Mouse (Mus musculus): Measurements from ENCODE around the gene Selenoo. TPM values are rescaled to one million over a fixed set of nuclear protein-coding genes. Genes with fewer than 3 reads are reported as not detected.
A peak's percentile ranks its signal among the peaks of the same experiment; 100 is the strongest.

The Selenoo gene
- polyA plus RNA-seq, 1 experiment from 2014 or later: 21.6 TPM

DNA sequence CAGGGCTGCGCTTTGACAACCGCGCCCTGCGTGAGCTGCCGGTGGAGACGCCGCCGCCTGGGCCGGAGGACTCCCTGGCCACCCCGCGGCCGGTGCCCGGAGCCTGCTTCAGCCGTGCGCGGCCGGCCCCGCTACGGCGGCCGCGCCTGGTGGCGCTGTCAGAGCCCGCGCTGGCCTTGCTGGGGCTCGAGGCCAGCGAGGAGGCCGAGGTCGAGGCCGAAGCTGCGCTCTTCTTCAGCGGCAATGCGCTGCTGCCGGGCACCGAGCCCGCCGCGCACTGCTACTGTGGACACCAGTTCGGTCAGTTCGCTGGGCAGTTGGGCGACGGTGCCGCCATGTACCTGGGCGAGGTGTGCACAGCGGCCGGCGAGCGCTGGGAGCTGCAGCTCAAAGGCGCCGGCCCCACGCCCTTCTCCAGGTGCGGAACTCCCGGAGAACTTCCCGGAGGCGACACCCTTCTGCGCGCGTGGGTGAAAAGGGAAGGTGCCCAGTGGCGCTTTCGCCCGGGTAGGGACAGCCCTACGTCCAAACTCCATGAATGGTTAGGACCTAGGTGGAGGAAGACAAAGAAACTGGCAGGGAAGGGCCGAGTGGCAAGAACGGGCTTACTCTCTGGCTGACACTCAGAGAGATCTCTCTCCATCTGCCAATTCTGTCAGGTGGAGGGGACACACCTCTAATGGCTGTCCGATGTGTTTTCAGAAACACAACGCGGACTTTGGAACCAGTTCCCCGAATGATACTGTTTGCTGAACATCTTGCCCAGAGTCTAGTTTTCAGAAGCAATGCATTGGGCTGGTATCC lies 566 bp downstream of the Selenoo start:
- H3K27me3 ChIP-seq (ENCODE audit: insufficient read depth, poor library complexity, severe bottlenecking): no peaks in the 10 kb centered on the region
- H3K36me3 ChIP-seq: peaks cover 57% of the 10 kb centered on the region
- H3K4me3 ChIP-seq: peak overlapping the region; percentile 96
- DNase-seq (ENCODE audit: low spot score): no peak
- H3K4me1 ChIP-seq (replicated peaks): peaks cover 23% of the 10 kb centered on the region
- peak overlapping the region; percentile 91 for H3K27ac ChIP-seq
- 4% methylated on average over 68 of the region's 68 CpGs for WGBS
- no peaks in the 10 kb centered on the region for H3K9me3 ChIP-seq

DNA sequence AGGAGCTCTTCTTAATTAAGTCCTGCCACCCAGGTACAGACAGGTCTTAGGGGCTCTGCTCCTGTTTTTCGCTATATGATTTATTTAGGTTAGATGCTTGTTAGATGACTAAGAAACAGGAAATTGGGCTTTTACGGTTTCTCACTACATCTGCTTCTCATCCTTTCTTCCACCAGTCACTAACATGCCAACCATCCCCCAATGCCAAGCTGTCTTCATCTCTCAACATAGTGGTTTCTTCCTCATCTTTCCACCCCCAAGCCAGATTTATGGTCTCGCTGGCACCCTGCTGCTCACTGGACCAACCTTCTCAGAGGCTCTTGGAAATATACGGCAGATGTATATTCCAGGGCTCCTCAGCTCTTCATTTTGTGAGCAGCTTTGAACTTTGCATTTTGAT lies 1.8 kb downstream of the Selenoo start:
- DNase-seq (ENCODE audit: low spot score): no peak
- peaks cover 23% of the 10 kb centered on the region for H3K4me1 ChIP-seq (replicated peaks)
- H3K9me3 ChIP-seq: no peaks in the 10 kb centered on the region
- H3K36me3 ChIP-seq: peaks cover 57% of the 10 kb centered on the region
- no peak overlapping the region for H3K27ac ChIP-seq
- 92% methylated on average over 4 of the region's 4 CpGs for WGBS
- no peak overlapping the region for H3K4me3 ChIP-seq
- H3K27me3 ChIP-seq (ENCODE audit: insufficient read depth, poor library complexity, severe bottlenecking): no peaks in the 10 kb centered on the region

DNA sequence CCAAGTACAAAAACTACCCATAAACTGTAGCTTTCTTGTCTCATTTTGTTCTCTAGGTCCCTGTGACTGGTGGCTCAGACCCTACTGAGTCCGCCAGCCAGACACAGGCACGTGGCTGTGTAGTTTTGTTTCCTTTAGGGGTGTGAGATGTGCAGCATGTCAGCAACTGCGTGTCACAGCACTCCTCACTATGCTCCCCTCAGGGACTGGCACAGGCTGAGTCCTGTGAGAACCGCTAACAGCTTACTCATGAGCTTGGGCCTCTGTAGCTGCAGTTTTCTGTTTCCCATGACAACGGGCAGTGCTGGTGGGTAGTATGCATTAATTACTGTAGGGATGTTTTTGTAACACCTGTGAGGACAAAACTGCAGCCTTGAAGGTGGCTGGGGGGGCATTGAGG lies 3.3 kb downstream of the Selenoo start:
- no peaks in the 10 kb centered on the region for H3K9me3 ChIP-seq
- peaks cover 57% of the 10 kb centered on the region for H3K36me3 ChIP-seq
- DNase-seq (ENCODE audit: low spot score): no peak
- H3K27me3 ChIP-seq (ENCODE audit: insufficient read depth, poor library complexity, severe bottlenecking): no peaks in the 10 kb centered on the region
- peaks cover 23% of the 10 kb centered on the region for H3K4me1 ChIP-seq (replicated peaks)
- H3K4me3 ChIP-seq: no peak overlapping the region
- no peak overlapping the region for H3K27ac ChIP-seq
- WGBS: 88% methylated on average over 5 of the region's 5 CpGs

DNA sequence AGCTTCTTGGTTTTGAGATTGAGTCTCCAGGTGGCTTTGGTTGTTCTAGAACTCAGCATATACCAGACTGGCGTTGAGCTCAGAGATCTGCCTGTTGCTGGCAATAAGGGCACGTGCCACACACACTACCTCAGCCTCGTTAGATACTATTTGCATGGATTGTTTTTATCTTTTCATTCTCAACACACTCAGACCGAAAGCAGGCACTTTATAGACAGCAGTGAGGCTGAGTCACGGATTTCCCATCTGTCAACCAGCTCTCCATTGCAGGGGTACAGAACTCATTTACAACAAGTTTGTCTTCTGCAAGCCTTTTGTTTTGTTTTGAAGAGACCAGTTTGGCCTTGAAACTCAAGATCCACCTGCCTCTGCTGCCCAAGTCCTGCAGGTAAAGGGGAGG lies 8.6 kb downstream of the Selenoo start:
- DNase-seq (ENCODE audit: low spot score): no peak
- Histone ChIP-seq H3K27ac (no peak overlapping the region), H3K4me3 (no peak overlapping the region), H3K27me3 (ENCODE audit: insufficient read depth, poor library complexity, severe bottlenecking) (no peaks in the 10 kb centered on the region), H3K4me1 (replicated peaks) (peaks cover 10% of the 10 kb centered on the region), H3K9me3 (no peaks in the 10 kb centered on the region), H3K36me3 (peaks cover 100% of the 10 kb centered on the region)
- 95% methylated on average over 5 of the region's 5 CpGs for WGBS

DNA sequence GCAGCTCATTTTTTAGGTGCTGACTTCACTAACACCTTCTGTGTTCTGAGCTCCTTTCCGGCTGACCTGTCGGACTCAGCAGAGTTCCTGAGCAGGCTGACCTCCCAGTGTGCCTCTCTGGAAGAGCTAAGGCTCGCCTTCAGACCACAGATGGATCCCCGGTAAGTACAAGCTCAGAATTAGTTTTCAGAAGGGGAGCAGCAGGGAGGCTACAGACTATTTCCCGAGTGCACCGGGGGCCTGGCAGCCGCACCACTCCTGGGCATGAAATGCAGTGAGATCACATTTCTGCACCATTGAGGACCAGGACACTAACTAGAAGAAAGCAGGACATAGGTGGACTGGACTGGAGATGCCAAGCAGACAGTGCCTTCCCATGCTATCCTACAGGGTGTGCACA lies 9.7 kb downstream of the Selenoo start:
- peaks cover 100% of the 10 kb centered on the region for H3K36me3 ChIP-seq
- 90% methylated on average over 7 of the region's 7 CpGs for WGBS
- no peak overlapping the region for H3K4me3 ChIP-seq
- no peaks in the 10 kb centered on the region for H3K9me3 ChIP-seq
- H3K27me3 ChIP-seq (ENCODE audit: insufficient read depth, poor library complexity, severe bottlenecking): no peaks in the 10 kb centered on the region
- H3K27ac ChIP-seq: no peak overlapping the region
- no peak for DNase-seq (ENCODE audit: low spot score)
- peaks cover 16% of the 10 kb centered on the region for H3K4me1 ChIP-seq (replicated peaks)

DNA sequence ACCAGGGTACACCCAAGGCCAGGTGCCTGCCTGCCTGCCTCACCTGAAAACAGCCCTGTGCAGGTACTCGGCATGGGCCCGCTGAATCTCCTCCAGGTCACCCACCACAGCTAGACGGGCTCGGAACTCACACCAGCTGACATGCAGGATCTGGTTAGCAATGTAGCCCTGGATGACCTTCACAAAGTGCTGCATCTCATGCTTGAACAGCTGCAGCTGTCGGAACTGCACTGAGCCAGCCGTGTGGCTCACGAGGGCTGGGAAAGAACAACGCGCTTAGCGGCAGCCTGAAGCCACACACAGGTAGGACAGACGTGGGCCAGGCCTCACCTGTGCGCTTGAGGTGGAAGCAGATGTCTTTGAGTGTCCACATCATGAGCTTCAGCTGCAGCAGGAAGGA lies 11.9 kb downstream of the Selenoo start:
- Histone ChIP-seq H3K4me1 (replicated peaks) (peaks cover 19% of the 10 kb centered on the region), H3K9me3 (no peaks in the 10 kb centered on the region), H3K27ac (no peak overlapping the region), H3K36me3 (peaks cover 100% of the 10 kb centered on the region), H3K27me3 (ENCODE audit: insufficient read depth, poor library complexity, severe bottlenecking) (no peaks in the 10 kb centered on the region), H3K4me3 (no peak overlapping the region)
- WGBS: 93% methylated on average over 12 of the region's 12 CpGs
- DNase-seq (ENCODE audit: low spot score): no peak

DNA sequence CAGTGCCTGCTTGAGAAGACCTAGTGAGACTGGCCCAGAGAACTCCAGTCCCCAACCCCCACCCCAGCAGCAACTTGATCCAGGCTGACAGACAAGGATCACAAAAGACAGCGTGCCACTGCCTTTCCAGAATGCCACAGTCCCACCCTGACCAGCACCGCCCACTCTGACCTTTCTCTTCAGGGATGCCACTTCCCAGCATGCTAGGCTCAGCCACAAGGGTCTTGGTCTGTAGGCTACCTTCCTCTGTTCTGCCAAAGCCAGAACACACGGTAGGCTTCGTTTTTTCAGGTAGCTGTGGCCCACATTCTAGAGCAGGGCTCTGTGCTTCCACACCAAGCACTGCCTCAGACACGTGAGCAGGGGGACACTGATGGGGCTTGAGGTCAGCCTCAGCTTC lies 13.8 kb downstream of the Selenoo start:
- peak overlapping the region; percentile 59 for H3K27ac ChIP-seq
- H3K36me3 ChIP-seq: peaks cover 100% of the 10 kb centered on the region
- 50% methylated on average over 5 of the region's 5 CpGs for WGBS
- H3K4me3 ChIP-seq: no peak overlapping the region
- peak; percentile 47 for DNase-seq (ENCODE audit: low spot score)
- H3K27me3 ChIP-seq (ENCODE audit: insufficient read depth, poor library complexity, severe bottlenecking): no peaks in the 10 kb centered on the region
- H3K4me1 ChIP-seq (replicated peaks): peaks cover 19% of the 10 kb centered on the region
- H3K9me3 ChIP-seq: no peaks in the 10 kb centered on the region

DNA sequence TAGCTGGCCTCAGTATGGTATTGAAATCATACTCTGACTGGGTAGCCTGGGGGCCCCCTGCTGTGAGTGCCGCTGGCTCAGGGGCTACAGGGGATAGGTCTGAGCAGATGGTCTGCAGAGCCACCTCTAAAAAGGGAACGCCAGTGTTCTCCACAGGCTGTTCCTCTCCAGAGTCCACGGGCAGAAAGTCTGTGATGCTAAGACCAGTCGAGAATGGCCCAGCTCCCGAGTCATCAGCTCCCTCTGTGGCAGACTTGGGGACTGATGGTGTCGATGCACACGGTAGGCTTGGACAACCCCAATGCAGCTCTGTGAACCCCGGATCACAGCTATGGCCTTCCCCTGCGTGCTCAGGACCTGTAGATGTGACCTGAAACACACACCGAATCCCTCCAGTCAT lies 15.0 kb downstream of the Selenoo start:
- no peak overlapping the region for H3K27ac ChIP-seq
- DNase-seq (ENCODE audit: low spot score): no peak
- H3K4me3 ChIP-seq: no peak overlapping the region
- WGBS: 91% methylated on average over 10 of the region's 10 CpGs
- peaks cover 100% of the 10 kb centered on the region for H3K36me3 ChIP-seq
- H3K4me1 ChIP-seq (replicated peaks): peaks cover 19% of the 10 kb centered on the region
- H3K9me3 ChIP-seq: no peaks in the 10 kb centered on the region
- H3K27me3 ChIP-seq (ENCODE audit: insufficient read depth, poor library complexity, severe bottlenecking): no peaks in the 10 kb centered on the region

DNA sequence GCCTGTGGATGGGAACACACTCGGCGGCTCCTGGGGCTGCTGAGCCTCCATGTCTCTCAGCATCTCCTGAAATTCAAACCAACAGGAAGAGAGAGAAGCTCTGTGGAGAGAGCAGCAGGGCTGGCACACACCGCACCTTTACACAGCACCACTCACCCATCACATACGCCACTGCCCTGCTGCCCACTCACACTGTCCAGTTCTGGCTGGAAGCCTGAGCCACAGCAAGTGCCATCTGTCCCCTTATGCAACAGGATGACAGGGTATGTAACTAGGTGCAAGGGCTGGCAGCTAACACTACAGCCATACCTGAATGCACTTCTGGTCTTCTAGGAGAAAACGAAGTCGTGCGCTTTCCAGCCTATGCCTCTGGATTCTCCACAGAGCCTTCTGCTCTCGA lies 15.5 kb downstream of the Selenoo start:
- WGBS: 95% methylated on average over 8 of the region's 8 CpGs
- peaks cover 100% of the 10 kb centered on the region for H3K36me3 ChIP-seq
- no peaks in the 10 kb centered on the region for H3K27me3 ChIP-seq (ENCODE audit: insufficient read depth, poor library complexity, severe bottlenecking)
- H3K27ac ChIP-seq: no peak overlapping the region
- no peaks in the 10 kb centered on the region for H3K9me3 ChIP-seq
- peaks cover 19% of the 10 kb centered on the region for H3K4me1 ChIP-seq (replicated peaks)
- DNase-seq (ENCODE audit: low spot score): no peak
- no peak overlapping the region for H3K4me3 ChIP-seq

DNA sequence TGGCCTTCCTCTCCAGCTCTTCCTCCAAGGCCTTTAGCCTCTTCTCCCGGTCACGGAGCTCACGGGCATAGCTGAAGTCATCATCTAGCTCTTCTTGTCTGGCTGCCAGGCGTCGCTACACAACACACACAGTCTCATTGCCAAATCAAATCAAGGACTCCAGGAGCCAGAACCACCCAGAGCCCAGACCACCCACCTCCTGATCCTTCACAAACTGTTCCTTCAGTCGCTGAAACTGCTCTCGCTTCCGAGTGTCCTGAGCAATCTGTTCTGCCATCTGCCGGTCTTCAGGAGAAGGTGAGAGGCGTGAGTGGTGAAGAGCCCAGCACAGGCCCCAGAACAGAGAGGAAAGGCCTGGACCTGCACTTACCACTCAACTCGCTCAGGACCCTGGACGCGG lies 17.2 kb downstream of the Selenoo start:
- H3K4me3 ChIP-seq: no peak overlapping the region
- DNase-seq (ENCODE audit: low spot score): no peak
- no peaks in the 10 kb centered on the region for H3K9me3 ChIP-seq
- H3K36me3 ChIP-seq: peaks cover 100% of the 10 kb centered on the region
- no peaks in the 10 kb centered on the region for H3K27me3 ChIP-seq (ENCODE audit: insufficient read depth, poor library complexity, severe bottlenecking)
- 90% methylated on average over 13 of the region's 13 CpGs for WGBS
- H3K27ac ChIP-seq: no peak overlapping the region
- peaks cover 19% of the 10 kb centered on the region for H3K4me1 ChIP-seq (replicated peaks)

DNA sequence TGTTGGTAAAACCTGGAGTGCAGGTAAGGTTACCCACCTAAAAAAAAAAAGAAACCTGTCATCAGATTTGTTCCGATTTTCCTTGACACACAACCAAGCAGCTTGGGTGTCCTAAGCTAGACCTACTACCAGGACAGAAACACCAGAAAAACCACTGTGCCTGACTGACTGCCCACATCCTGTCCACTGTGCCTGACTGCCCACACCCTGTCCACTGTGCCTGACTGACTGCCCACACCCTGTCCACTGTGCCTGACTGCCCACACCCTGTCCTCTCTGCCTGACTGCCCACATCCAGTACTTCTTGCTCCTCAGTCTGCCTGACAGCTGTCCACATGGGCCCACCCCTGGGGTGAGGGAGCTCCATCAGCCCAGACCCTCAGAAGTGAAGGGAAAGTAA lies 18.1 kb downstream of the Selenoo start:
- Histone ChIP-seq H3K27ac (no peak overlapping the region), H3K36me3 (peaks cover 100% of the 10 kb centered on the region), H3K4me3 (no peak overlapping the region), H3K9me3 (no peaks in the 10 kb centered on the region), H3K27me3 (ENCODE audit: insufficient read depth, poor library complexity, severe bottlenecking) (no peaks in the 10 kb centered on the region), H3K4me1 (replicated peaks) (peaks cover 14% of the 10 kb centered on the region)
- 90% methylated on average over 1 of the region's 1 CpGs for WGBS
- DNase-seq (ENCODE audit: low spot score): no peak

DNA sequence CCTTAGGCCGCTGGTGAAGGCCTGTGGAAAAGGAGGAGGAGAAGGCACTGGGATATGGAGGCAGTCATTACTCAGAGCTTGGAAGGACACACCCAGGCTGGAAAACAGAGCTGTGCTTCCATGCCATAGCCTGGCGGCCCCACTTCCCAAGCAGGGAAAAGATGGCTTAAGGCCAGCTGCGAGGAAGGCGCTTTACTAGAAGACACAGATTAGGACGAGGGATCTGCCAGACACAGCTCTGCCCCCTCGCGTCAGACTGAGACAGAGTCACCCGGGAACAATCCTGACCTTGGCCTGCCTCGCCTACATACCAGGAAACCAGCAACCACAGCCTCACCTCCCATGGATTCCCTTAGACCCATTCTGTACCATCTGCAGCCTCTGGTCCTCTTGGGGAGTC lies 21.3 kb downstream of the Selenoo start:
- WGBS: 83% methylated on average over 9 of the region's 9 CpGs
- no peak overlapping the region for H3K4me3 ChIP-seq
- no peaks in the 10 kb centered on the region; the same call in 1 of the 2 replicates for H3K4me1 ChIP-seq (replicated peaks)
- H3K27ac ChIP-seq: no peak overlapping the region
- H3K36me3 ChIP-seq: peaks cover 96% of the 10 kb centered on the region
- no peak for DNase-seq (ENCODE audit: low spot score)
- H3K27me3 ChIP-seq (ENCODE audit: insufficient read depth, poor library complexity, severe bottlenecking): no peaks in the 10 kb centered on the region
- no peaks in the 10 kb centered on the region for H3K9me3 ChIP-seq

DNA sequence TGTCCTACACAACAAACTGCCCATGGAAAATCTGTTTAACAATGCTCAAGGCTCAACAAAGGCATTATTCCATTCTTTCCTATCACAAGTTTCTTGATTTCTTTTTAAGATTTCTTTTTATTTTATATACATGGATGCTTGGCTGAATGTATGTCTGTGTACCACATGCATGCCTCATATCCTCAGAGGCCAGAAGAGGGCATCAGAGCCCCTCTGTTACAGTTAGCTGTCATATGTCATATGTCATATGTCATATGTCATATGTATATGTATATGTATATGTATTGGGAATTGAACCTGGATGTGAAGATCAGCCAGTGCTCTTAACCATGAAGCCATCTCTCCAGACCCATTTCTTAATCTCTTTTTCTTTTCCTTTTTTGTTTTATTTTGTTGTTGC lies 29.1 kb downstream of the Selenoo start:
- Histone ChIP-seq H3K36me3 (peaks cover 76% of the 10 kb centered on the region), H3K4me3 (no peak overlapping the region), H3K27me3 (ENCODE audit: insufficient read depth, poor library complexity, severe bottlenecking) (no peaks in the 10 kb centered on the region), H3K9me3 (no peaks in the 10 kb centered on the region), H3K4me1 (replicated peaks) (peaks cover 36% of the 10 kb centered on the region), H3K27ac (no peak overlapping the region)
- no peak for DNase-seq (ENCODE audit: low spot score)
